8 mouse cellular contexts compared by ENCODE assay signal in the genomic region with DNA sequence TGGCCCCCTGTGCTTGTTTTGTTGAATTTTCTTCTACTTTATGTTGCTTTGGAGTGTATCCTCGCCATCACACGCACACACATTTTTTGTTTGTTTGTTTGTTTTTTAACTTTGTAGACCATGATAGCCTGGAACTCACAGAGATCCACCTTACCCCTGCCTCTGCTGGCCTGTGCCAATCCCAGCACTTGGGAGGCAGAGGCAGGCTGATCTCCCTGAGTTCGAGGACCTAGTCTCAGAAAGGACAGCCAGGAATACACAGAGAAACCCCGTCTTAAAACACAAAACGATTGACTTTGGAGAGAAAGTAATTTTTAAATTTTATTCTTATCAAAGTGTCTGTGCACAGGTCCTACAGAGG. TPM values are rescaled to one million over a fixed set of nuclear protein-coding genes. Genes with fewer than 3 reads are reported as not detected.
DNase-seq lines count a peak whose midpoint lies in the region; ATAC-seq lines count a peak whose summit lies in the region.

No protein-coding gene starts in this region.

- ATAC-seq in heart, embryonic 13.5 days (ENCODE audit: extremely low read depth, insufficient number of reproducible peaks, low FRiP score, low TSS enrichment): 0 out of 2 replicates have a peak, but pooled peaks have one; percentile 10
- peak; percentile 10; the same call in 1 of the 2 replicates for ATAC-seq in common myeloid progenitor, adult 5-6 weeks (replicated peaks; ENCODE audit: low read depth, poor library complexity, severe bottlenecking)
- ATAC-seq in hindbrain, embryonic 16.5 days: peak; percentile 32
- no peak; the same call in none of the 2 replicates for ATAC-seq in midbrain, embryonic 11.5 days (ENCODE audit: low FRiP score)

- H3K27me3 ChIP-seq in heart, embryonic 13.5 days (replicated peaks): no peaks in the 10 kb centered on the region
- no peaks in the 10 kb centered on the region for H3K27me3 ChIP-seq in hindbrain, embryonic 16.5 days (replicated peaks; ENCODE audit: control insufficient read depth, insufficient read depth, low read length)
- no peaks in the 10 kb centered on the region for H3K27me3 ChIP-seq in midbrain, embryonic 11.5 days (ENCODE audit: control insufficient read depth, insufficient read depth, low read length)

- intact Hi-C loops in heart, postnatal 25 days (cut with DNase I): loop anchor here (2.0 kb wide), 2 partner anchors 46 to 110 kb away; no protein-coding TSS in a partner anchor

- peaks cover 25% of the 10 kb centered on the region for H3K4me1 ChIP-seq in heart, embryonic 13.5 days
- H3K4me1 ChIP-seq in hindbrain, embryonic 16.5 days (ENCODE audit: control insufficient read depth, insufficient read depth, low read depth, low read length): peaks cover 18% of the 10 kb centered on the region
- H3K4me1 ChIP-seq in midbrain, embryonic 11.5 days (ENCODE audit: control insufficient read depth, insufficient read depth, low read length): peaks cover 10% of the 10 kb centered on the region

- peak overlapping the region; percentile 99 for H3K4me2 ChIP-seq in heart, embryonic 13.5 days
- peak overlapping the region; percentile 76 for H3K4me2 ChIP-seq in hindbrain, embryonic 16.5 days (ENCODE audit: low read length)
- no peak overlapping the region for H3K4me2 ChIP-seq in midbrain, embryonic 11.5 days

- no peak for DNase-seq in heart, postnatal 25 days (ENCODE audit: low spot score)
- no peak for DNase-seq in midbrain, embryonic 11.5 days (ENCODE audit: low spot score, missing footprints)
- DNase-seq in spleen, postnatal 14 days (ENCODE audit: low spot score in 2 of 2): no peak
- no peak for DNase-seq in kidney, adult 8-10 months
- no peak for DNase-seq in thymus, postnatal 10 days (ENCODE audit: low spot score in 2 of 2)

- H3K27ac ChIP-seq in heart, embryonic 13.5 days (replicated peaks): peak overlapping the region; percentile 81; the same call in 1 of the 2 replicates
- H3K27ac ChIP-seq in hindbrain, embryonic 16.5 days (ENCODE audit: low read depth, low read length): peak overlapping the region; percentile 64
- H3K27ac ChIP-seq in midbrain, embryonic 11.5 days (ENCODE audit: low read depth, low read length): no peak overlapping the region

- H3K4me3 ChIP-seq in heart, embryonic 13.5 days: peak overlapping the region; percentile 97
- H3K4me3 ChIP-seq in hindbrain, embryonic 16.5 days (ENCODE audit: low read length): peak overlapping the region; percentile 94
- H3K4me3 ChIP-seq in midbrain, embryonic 11.5 days (ENCODE audit: low read depth, low read length): peak overlapping the region; percentile 94; the same call in 1 of the 2 replicates

- WGBS in heart, embryonic 13.5 days: 31% methylated on average over 5 of the region's 5 CpGs
- WGBS in hindbrain, embryonic 16.5 days: 37% methylated on average over 5 of the region's 5 CpGs
- WGBS in midbrain, embryonic 11.5 days: 29% methylated on average over 5 of the region's 5 CpGs

- no peaks in the 10 kb centered on the region for H3K9me3 ChIP-seq in heart, embryonic 13.5 days
- no peaks in the 10 kb centered on the region for H3K9me3 ChIP-seq in hindbrain, embryonic 16.5 days (ENCODE audit: control insufficient read depth, low read length)
- H3K9me3 ChIP-seq in midbrain, embryonic 11.5 days (ENCODE audit: control insufficient read depth, low read length): no peaks in the 10 kb centered on the region

- peaks cover 22% of the 10 kb centered on the region for H3K36me3 ChIP-seq in heart, embryonic 13.5 days
- peaks cover 15% of the 10 kb centered on the region for H3K36me3 ChIP-seq in hindbrain, embryonic 16.5 days (ENCODE audit: control insufficient read depth, insufficient read depth, low read length)
- peaks cover 6% of the 10 kb centered on the region; the same call in 1 of the 2 replicates for H3K36me3 ChIP-seq in midbrain, embryonic 11.5 days (ENCODE audit: control insufficient read depth, insufficient read depth, low read length)

- H3K9ac ChIP-seq in heart, embryonic 13.5 days: no peak overlapping the region
- peak overlapping the region; percentile 35; the same call in 1 of the 2 replicates for H3K9ac ChIP-seq in hindbrain, embryonic 16.5 days (ENCODE audit: low read depth, low read length)
- no peak overlapping the region for H3K9ac ChIP-seq in midbrain, embryonic 11.5 days (ENCODE audit: low read length)

RNA-seq across cellular contexts. Expression of gene Klhl11, which starts 0.4 kb away (rescaled TPM):
- 6.6 and 6.7 TPM in 2 replicates for polyA plus RNA-seq in heart, embryonic 13.5 days (2015; fragmentation: Nextera tagmentation; extraction: Ambion mirVana)
- 1 to 10 TPM; 7.9 to 9.0 TPM for total RNA-seq in heart, postnatal 25 days (2021)
- total RNA-seq in common myeloid progenitor, adult 5-6 weeks (2017): 26.0 and 30.9 TPM in 2 replicates
- 9.1 and 10.4 TPM in 2 replicates for polyA plus RNA-seq in hindbrain, embryonic 16.5 days (2015; fragmentation: Nextera tagmentation; extraction: Ambion mirVana)
- polyA plus RNA-seq in midbrain, embryonic 11.5 days (2014; fragmentation: Nextera tagmentation; extraction: Ambion mirVana): 13.8 and 14.0 TPM in 2 replicates

RNA-seq across cellular contexts. Expression of gene Klhl10, which starts 31.2 kb away (rescaled TPM):
- 0.33 and 0.60 TPM in 2 replicates for polyA plus RNA-seq in heart, embryonic 13.5 days (2015; fragmentation: Nextera tagmentation; extraction: Ambion mirVana)
- total RNA-seq in heart, postnatal 25 days (2021): under 1 TPM; 0.88 to 0.92 TPM
- total RNA-seq in common myeloid progenitor, adult 5-6 weeks (2017): not detected in 2 replicates
- polyA plus RNA-seq in hindbrain, embryonic 16.5 days (2015; fragmentation: Nextera tagmentation; extraction: Ambion mirVana): 0.75 and 1.2 TPM in 2 replicates
- polyA plus RNA-seq in midbrain, embryonic 11.5 days (2014; fragmentation: Nextera tagmentation; extraction: Ambion mirVana): 0.44 and 0.61 TPM in 2 replicates

RNA-seq across cellular contexts. Expression of gene Nt5c3b, which starts 31.3 kb away (rescaled TPM):
- polyA plus RNA-seq in heart, embryonic 13.5 days (2015; fragmentation: Nextera tagmentation; extraction: Ambion mirVana): 104 and 110 TPM in 2 replicates
- total RNA-seq in heart, postnatal 25 days (2021): 10 to 100 TPM; 30.2 to 33.3 TPM
- total RNA-seq in common myeloid progenitor, adult 5-6 weeks (2017): 33.1 and 47.7 TPM in 2 replicates
- 127 TPM in 2 replicates for polyA plus RNA-seq in hindbrain, embryonic 16.5 days (2015; fragmentation: Nextera tagmentation; extraction: Ambion mirVana)
- 88.9 and 91.6 TPM in 2 replicates for polyA plus RNA-seq in midbrain, embryonic 11.5 days (2014; fragmentation: Nextera tagmentation; extraction: Ambion mirVana)

RNA-seq across cellular contexts. Expression of gene Acly, which starts 54.9 kb away (rescaled TPM):
- polyA plus RNA-seq in heart, embryonic 13.5 days (2015; fragmentation: Nextera tagmentation; extraction: Ambion mirVana): 67.8 and 69.7 TPM in 2 replicates
- total RNA-seq in heart, postnatal 25 days (2021): 10 to 100 TPM; 31.6 to 41.6 TPM
- total RNA-seq in common myeloid progenitor, adult 5-6 weeks (2017): 85.6 and 95.4 TPM in 2 replicates
- 215 and 253 TPM in 2 replicates for polyA plus RNA-seq in hindbrain, embryonic 16.5 days (2015; fragmentation: Nextera tagmentation; extraction: Ambion mirVana)
- polyA plus RNA-seq in midbrain, embryonic 11.5 days (2014; fragmentation: Nextera tagmentation; extraction: Ambion mirVana): 298 and 314 TPM in 2 replicates

RNA-seq across cellular contexts. Expression of gene Fkbp10, which starts 57.4 kb away (rescaled TPM):
- polyA plus RNA-seq in heart, embryonic 13.5 days (2015; fragmentation: Nextera tagmentation; extraction: Ambion mirVana): 112 and 119 TPM in 2 replicates
- total RNA-seq in heart, postnatal 25 days (2021): 10 to 100 TPM; 12.2 to 14.4 TPM
- total RNA-seq in common myeloid progenitor, adult 5-6 weeks (2017): not detected in 2 replicates
- 29.2 and 33.1 TPM in 2 replicates for polyA plus RNA-seq in hindbrain, embryonic 16.5 days (2015; fragmentation: Nextera tagmentation; extraction: Ambion mirVana)
- polyA plus RNA-seq in midbrain, embryonic 11.5 days (2014; fragmentation: Nextera tagmentation; extraction: Ambion mirVana): 33.0 and 36.2 TPM in 2 replicates
